Mouse (Mus musculus): Measurements from ENCODE around the gene Ttc6. TPM values are rescaled to one million over a fixed set of nuclear protein-coding genes. Genes with fewer than 3 reads are reported as not detected.

The Ttc6 gene
- polyA plus RNA-seq (2017; shearing (Covaris generic)): 1 to 10 TPM in 1 of 2 experiments, under 1 TPM in 1; 0.14 to 1.0 TPM

DNA sequence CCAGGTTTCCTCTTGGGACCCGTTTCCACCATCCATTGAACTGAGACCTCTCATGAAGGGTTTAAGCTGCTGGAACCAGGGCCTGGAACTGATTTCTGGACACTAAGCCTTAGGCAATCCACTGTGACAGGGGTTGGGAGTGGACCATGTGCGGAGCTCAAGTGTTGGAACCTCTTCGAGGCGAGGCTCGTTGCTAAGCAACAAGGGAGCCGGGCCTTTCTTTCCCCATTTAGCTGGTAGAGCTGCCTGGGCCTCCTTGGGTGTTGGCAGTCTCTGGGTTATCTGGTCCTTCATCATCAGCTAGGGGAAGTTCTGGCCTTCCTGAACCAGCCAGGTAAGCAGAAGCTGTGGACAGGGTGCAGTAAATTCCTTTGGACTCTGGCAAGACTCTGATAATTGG lies at the start of gene Ttc6:
Gene Ttc6, plus strand, starts transcription at position 205 of the 400 bp plus-strand sequence.

DNA sequence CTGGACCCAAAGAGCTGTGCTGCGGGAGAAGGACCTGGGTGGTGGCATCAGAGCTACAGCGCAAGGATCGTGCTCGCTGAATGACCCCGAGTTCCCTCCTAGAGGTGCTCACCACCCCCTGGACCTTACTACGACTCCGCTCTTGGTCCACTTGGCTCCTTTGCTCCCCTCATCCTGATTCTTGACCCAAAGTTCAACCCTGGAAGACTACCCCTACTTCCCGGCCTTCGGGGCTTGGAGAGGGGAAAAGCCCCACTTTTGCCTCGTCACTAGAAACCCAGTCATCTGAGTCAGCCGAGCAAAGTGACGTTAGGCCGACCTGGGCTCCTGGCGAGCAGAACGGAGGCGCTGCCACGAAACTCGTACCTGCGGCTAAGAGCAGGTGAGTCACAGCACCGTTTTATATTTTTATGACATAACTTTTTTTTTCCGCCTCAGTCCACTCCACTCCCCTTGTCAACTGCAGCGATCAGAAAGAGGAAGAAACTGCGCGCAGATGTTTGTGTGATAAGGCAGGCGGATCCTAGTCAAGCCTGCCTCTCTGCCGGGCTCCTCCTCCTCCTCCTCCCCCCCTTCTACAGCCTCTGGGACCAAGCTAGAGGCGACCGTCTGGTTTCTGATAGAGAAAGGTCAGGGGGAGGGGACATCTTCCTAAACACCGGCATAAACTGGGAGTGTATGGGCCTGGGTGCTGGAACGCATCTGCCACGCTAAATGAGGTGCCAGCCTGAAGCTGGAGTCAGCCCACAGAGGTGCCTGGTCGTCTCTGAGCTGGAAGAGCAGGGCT lies 17.3 kb upstream of the Ttc6 start, which contains the start of gene Foxa1:
Gene Foxa1, minus strand, starts transcription at position 502 of the 787 bp plus-strand sequence.

Other genes starting within 250 kb of the Ttc6 start
- gene Foxa1, start 17.2 kb upstream of the Ttc6 start, polyA plus RNA-seq (2017; shearing (Covaris generic)): under 1 TPM; 0.10 to 0.23 TPM

Data from inflammation-experienced regulatory T-cells (primary cell).